Mouse (Mus musculus): ENCODE data around the gene Mfsd11. TPM values are rescaled to one million over a fixed set of nuclear protein-coding genes. Genes with fewer than 3 reads are reported as not detected.

The Mfsd11 gene
- polyA plus RNA-seq, 1 experiment, result 41.2 TPM

DNA sequence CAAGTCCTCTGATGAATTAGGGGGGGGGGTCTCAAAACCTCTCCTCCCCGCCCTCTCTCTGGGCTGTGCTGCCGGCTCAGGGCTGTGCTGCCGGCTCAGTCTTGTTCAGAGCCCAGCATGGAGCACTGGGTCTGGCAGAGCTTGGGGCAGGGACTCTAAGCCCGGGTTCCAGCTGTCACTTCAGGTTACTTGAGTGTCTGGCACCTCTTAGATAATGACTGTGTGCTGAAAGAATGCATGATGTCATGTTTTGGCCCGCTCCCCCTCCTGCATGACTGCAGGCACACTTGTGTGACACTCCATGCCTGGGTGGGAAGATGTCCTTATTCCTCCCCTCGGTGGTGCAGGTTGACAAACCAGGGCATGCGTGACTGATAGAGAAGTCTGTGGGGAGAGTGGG is 69.8 kb downstream of the Mfsd11 start:
- no peak for DNase-seq (ENCODE audit: extremely low spot score in 1 of 2, low spot score in 1 of 2)

Other genes starting within 250 kb of the Mfsd11 start
- gene Rhbdf2, start 225.4 kb upstream of the Mfsd11 start, polyA plus RNA-seq (2012; rRNA removed), result 1.8 and 2.0 TPM in 2 replicates
- gene Prcd, start 198.9 kb upstream of the Mfsd11 start, polyA plus RNA-seq (2012; rRNA removed), result 5.7 and 6.4 TPM in 2 replicates
- gene Cygb, start 198.1 kb upstream of the Mfsd11 start, polyA plus RNA-seq (2012; rRNA removed), result 55.3 and 57.6 TPM in 2 replicates
- gene St6galnac1, start 76.9 kb upstream of the Mfsd11 start, polyA plus RNA-seq (2012; rRNA removed), result not detected in 2 replicates
- gene Mxra7, start 24.4 kb upstream of the Mfsd11 start, polyA plus RNA-seq (2012; rRNA removed), result 13.1 and 16.8 TPM in 2 replicates
- gene Mettl23, start 9.2 kb upstream of the Mfsd11 start, polyA plus RNA-seq (2012; rRNA removed), result 36.6 and 39.8 TPM in 2 replicates
- gene Jmjd6, start 9.0 kb upstream of the Mfsd11 start, polyA plus RNA-seq (2012; rRNA removed), result 24.4 and 25.0 TPM in 2 replicates
- gene Srsf2, start 654 bp downstream of the Mfsd11 start, polyA plus RNA-seq (2012; rRNA removed), result 324 and 333 TPM in 2 replicates
- 60.5 and 69.0 TPM in 2 replicates for gene Mgat5b, start 66.4 kb downstream of the Mfsd11 start, polyA plus RNA-seq (2012; rRNA removed)